Mouse (Mus musculus): ENCODE measurements around the gene Msantd2. TPM values are rescaled to one million over a fixed set of nuclear protein-coding genes. Genes with fewer than 3 reads are reported as not detected.
A peak's percentile ranks its signal among the peaks of the same experiment; 100 is the strongest.

Msantd2 gene
- total RNA-seq, 2 experiments from 2014 or later, result 7.8 to 8.0 TPM

DNA sequence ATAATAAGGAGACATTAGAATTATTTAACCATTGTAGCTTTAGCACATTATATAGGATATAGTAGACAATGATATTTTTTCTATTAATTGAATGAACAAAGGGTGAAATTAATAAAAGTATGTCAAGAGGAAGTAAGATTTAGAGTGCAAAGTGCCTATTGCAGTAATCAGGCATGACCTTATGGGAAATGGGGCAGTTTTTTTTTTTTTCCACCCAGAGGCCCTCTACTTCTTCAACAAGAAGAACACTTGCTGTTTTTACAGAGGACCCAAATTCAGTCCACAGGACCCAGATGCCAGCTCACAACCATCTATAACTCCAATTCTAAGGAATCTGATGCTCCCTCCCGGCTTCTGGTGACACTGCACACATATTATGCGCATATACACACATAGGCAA is 71.5 kb downstream of the Msantd2 start:
- intact Hi-C loops (cut with DNase I), result no loop called here
- DNase-seq (ENCODE audit: low spot score), result no peak

DNA sequence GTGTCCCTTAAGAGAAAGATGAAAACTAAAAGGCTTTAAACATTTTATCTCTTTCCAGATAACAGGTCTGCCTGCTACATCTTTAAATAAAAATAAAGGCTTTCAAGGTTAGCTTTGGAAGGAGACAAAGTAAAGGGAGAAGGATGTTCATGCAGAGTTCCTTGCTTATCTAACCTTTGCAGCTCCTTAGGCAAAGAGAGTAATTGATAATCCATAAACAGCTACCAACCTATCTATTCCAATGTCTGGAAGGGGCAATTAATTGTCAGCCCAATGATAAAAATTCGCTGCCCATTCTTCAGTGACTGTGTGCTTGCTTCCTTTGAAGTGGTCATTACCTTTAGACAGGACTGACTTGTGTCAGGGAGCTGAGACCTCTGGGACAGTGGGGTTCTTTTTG is 74.7 kb downstream of the Msantd2 start:
- intact Hi-C loops (cut with DNase I), result no loop called here
- DNase-seq (ENCODE audit: low spot score), result no peak

GRCm38 (mm10) chr9:37567019-37567418 is 77.9 kb downstream of the Msantd2 start:
- intact Hi-C loops (cut with DNase I), result loop anchor here (2.0 to 5.0 kb wide), 2 partner anchors 14 to 45 kb away; partner anchors contain the start of genes Nrgn and Spa17
- DNase-seq (ENCODE audit: low spot score), result no peak

DNA sequence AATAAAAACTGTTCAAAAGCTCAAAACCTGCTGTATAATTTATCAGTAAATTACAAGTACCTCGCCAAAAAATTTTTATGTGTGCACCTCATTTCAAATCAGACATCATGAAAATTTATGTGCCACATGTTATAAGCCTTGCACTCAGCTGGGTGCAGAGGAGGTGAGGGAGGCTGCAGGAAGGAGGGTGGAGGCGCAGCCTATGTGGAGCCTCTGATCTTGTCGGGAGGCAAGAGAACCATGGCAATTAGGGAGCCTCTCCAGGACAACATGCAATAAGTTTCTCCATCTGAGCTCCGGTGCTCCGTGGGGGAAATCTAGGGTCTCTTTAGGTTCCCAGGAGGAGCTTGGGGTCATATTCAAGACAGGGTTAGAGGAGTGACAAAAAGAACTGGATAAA is 78.3 kb downstream of the Msantd2 start:
- DNase-seq (ENCODE audit: low spot score), result no peak
- intact Hi-C loops (cut with DNase I), result loop anchor here (2.0 to 5.0 kb wide), 2 partner anchors 15 to 45 kb away; partner anchors contain the start of genes Nrgn and Spa17

- peak; percentile 14 for DNase-seq (ENCODE audit: low spot score)
- intact Hi-C loops (cut with DNase I), result loop anchor here (2.0 to 5.0 kb wide), 2 partner anchors 15 to 44 kb away; partner anchors contain the start of genes Nrgn and Spa17
These were observed 78.9 kb downstream of the Msantd2 start for GRCm38 (mm10) chr9:37567892-37568604.

- DNase-seq (ENCODE audit: low spot score), result no peak
- intact Hi-C loops (cut with DNase I), result loop anchor here (5.0 kb wide), 1 partner anchor 44 kb away; the partner anchor contains the start of gene Spa17
These were observed 79.6 kb downstream of the Msantd2 start for GRCm38 (mm10) chr9:37568605-37569214.

- no peak for DNase-seq (ENCODE audit: low spot score)
- intact Hi-C loops (cut with DNase I), result loop anchor here (5.0 kb wide), 1 partner anchor 43 kb away; the partner anchor contains the start of gene Spa17
These were observed 80.2 kb downstream of the Msantd2 start for GRCm38 (mm10) chr9:37569231-37569835.

- intact Hi-C loops (cut with DNase I), result no loop called here
- DNase-seq (ENCODE audit: low spot score), result no peak
These were observed 83.2 kb downstream of the Msantd2 start for GRCm38 (mm10) chr9:37572204-37572876.

Other genes starting within 250 kb of the Msantd2 start
- 1 to 10 TPM; 3.6 to 4.2 TPM for gene Slc37a2, start 233.6 kb upstream of the Msantd2 start, total RNA-seq (2021)
- gene Ccdc15, start 140.9 kb upstream of the Msantd2 start, total RNA-seq (2021), result 1 to 10 TPM; 1.3 to 1.5 TPM
- gene Hepacam, start 122.0 kb upstream of the Msantd2 start, total RNA-seq (2021), result not detected
- gene Robo4, start 87.4 kb upstream of the Msantd2 start, total RNA-seq (2021), result 10 to 100 TPM; 29.7 to 30.1 TPM
- not detected for gene Robo3, start 56.1 kb upstream of the Msantd2 start, total RNA-seq (2021)
- 10 to 100 TPM; 62.5 to 77.7 TPM for gene Esam, start 38.8 kb downstream of the Msantd2 start, total RNA-seq (2021)
- 1 to 10 TPM; 4.1 to 4.7 TPM for gene Vsig2, start 49.9 kb downstream of the Msantd2 start, total RNA-seq (2021)
- gene Nrgn, start 63.6 kb downstream of the Msantd2 start, total RNA-seq (2021), result 1 to 10 TPM; 3.2 to 6.7 TPM
- 1 to 10 TPM; 8.4 to 8.7 TPM for gene Siae, start 66.4 kb downstream of the Msantd2 start, total RNA-seq (2021)
- gene Spa17, start 124.4 kb downstream of the Msantd2 start, total RNA-seq (2021), result 1 to 10 TPM; 1.3 to 2.7 TPM
- 10 to 100 TPM; 33.3 to 35.5 TPM for gene Tbrg1, start 168.0 kb downstream of the Msantd2 start, total RNA-seq (2021)
- gene Panx3, start 179.9 kb downstream of the Msantd2 start, total RNA-seq (2021), result not detected
- not detected for gene Olfr160, start 226.9 kb downstream of the Msantd2 start, total RNA-seq (2021)

Measured in heart, postnatal 25 days (tissue).